Mouse (Mus musculus) testis, adult 2 months (tissue): Measurements from ENCODE around the gene Cspg5.

ENCODE experiments used
- CTCF ChIP-seq: fragments of 200-500 bp; IDR thresholded peaks from 2 replicates; pipeline ENCODE4 v1.5.1; 2012; ENCODE audit warnings: low read depth, mild to moderate bottlenecking, inconsistent platforms, low read length, moderate library complexity; ENCODE audit not compliant: control insufficient read depth, insufficient read depth, insufficient replicate concordance
- POLR2A ChIP-seq: fragments of 200-500 bp; IDR thresholded peaks from 2 replicates; pipeline ENCODE4 v1.6.1; 2012; ENCODE audit warnings: low read depth, mild to moderate bottlenecking, inconsistent platforms, low read length, moderate library complexity; ENCODE audit not compliant: control insufficient read depth

GRCm38 (mm10) chr9:110205526-110206404 lies 37.8 kb upstream of the Cspg5 start:
- TF ChIP-seq CTCF: no peak
- TF ChIP-seq POLR2A: no peak
